Mouse (Mus musculus): ENCODE results near the gene Lmbr1l. TPM values are rescaled to one million over a fixed set of nuclear protein-coding genes. Genes with fewer than 3 reads are reported as not detected.
"Not testable (repeated sequence)": the region's sequence is repeated elsewhere in the genome, so short reads cannot be mapped to it uniquely, and the experiment has no call there.

Gene Lmbr1l
- polyA plus RNA-seq, 3 experiments from 2014 or later: 17.3 to 46.9 (median 39.3) TPM

GRCm38 (mm10) chr15:98934217-98934839, 16.3 kb upstream of the Lmbr1l start, which contains the start of gene Tuba1b:
TSS of gene Tuba1b (minus strand) at chr15:98934565.
- peak; percentile 77 for ATAC-seq

- peak; percentile 64 for ATAC-seq
These were observed 15.8 kb upstream of the Lmbr1l start for GRCm38 (mm10) chr15:98933833-98934216.

- not testable (repeated sequence) for ATAC-seq
These were observed 15.1 kb upstream of the Lmbr1l start for GRCm38 (mm10) chr15:98933004-98933671.

GRCm38 (mm10) chr15:98930998-98931397, 13.0 kb upstream of the Lmbr1l start:
- ATAC-seq: no peak

GRCm38 (mm10) chr15:98930017-98930734, 12.1 kb upstream of the Lmbr1l start:
- no peak for ATAC-seq

- ATAC-seq: peak; percentile 23
These were observed 10.7 kb upstream of the Lmbr1l start for GRCm38 (mm10) chr15:98928598-98929240.

- peak; percentile 80 for ATAC-seq
These were observed 9.5 kb upstream of the Lmbr1l start for GRCm38 (mm10) chr15:98927566-98927965.

GRCm38 (mm10) chr15:98924682-98925081, 6.7 kb upstream of the Lmbr1l start:
- no peak for ATAC-seq

- ATAC-seq: no peak
These were observed 5.1 kb upstream of the Lmbr1l start for GRCm38 (mm10) chr15:98923031-98923537.

GRCm38 (mm10) chr15:98922581-98922980, 4.5 kb upstream of the Lmbr1l start:
- no peak for ATAC-seq

GRCm38 (mm10) chr15:98921510-98921909, 3.5 kb upstream of the Lmbr1l start:
- ATAC-seq: no peak

GRCm38 (mm10) chr15:98918499-98918895, 466 bp upstream of the Lmbr1l start:
- not testable (repeated sequence) for ATAC-seq

GRCm38 (mm10) chr15:98917091-98917490, 940 bp downstream of the Lmbr1l start:
- no peak for ATAC-seq

GRCm38 (mm10) chr15:98916016-98916415, 2.0 kb downstream of the Lmbr1l start:
- no peak for ATAC-seq

GRCm38 (mm10) chr15:98914903-98915302, 3.1 kb downstream of the Lmbr1l start:
- no peak for ATAC-seq

GRCm38 (mm10) chr15:98904692-98905091, 13.3 kb downstream of the Lmbr1l start:
- ATAC-seq: no peak

GRCm38 (mm10) chr15:98902600-98902999, 15.4 kb downstream of the Lmbr1l start:
- no peak for ATAC-seq

- no peak for ATAC-seq
These were observed 16.5 kb downstream of the Lmbr1l start for GRCm38 (mm10) chr15:98901530-98901929.

GRCm38 (mm10) chr15:98897928-98898800, 19.9 kb downstream of the Lmbr1l start, which contains the start of gene Dhh:
TSS of gene Dhh (minus strand) at chr15:98898540.
- no peak for ATAC-seq

GRCm38 (mm10) chr15:98897495-98897894, 20.5 kb downstream of the Lmbr1l start:
- no peak for ATAC-seq
